Mouse (Mus musculus): ENCODE measurements around the gene Fsd2.

- TF ChIP-seq CTCF (conservative IDR thresholded peaks at IDR 0.05; ENCODE audit: low read length): no peak
- no peak for TF ChIP-seq POU5F1 (IDR thresholded peaks at IDR 0.05; ENCODE audit: borderline replicate concordance, low read length)
Measured at GRCm38 (mm10) chr7:81556839-81557238, 9.9 kb downstream of the Fsd2 start.
